8 mouse cellular contexts compared by ENCODE assay signal in the genomic region with DNA sequence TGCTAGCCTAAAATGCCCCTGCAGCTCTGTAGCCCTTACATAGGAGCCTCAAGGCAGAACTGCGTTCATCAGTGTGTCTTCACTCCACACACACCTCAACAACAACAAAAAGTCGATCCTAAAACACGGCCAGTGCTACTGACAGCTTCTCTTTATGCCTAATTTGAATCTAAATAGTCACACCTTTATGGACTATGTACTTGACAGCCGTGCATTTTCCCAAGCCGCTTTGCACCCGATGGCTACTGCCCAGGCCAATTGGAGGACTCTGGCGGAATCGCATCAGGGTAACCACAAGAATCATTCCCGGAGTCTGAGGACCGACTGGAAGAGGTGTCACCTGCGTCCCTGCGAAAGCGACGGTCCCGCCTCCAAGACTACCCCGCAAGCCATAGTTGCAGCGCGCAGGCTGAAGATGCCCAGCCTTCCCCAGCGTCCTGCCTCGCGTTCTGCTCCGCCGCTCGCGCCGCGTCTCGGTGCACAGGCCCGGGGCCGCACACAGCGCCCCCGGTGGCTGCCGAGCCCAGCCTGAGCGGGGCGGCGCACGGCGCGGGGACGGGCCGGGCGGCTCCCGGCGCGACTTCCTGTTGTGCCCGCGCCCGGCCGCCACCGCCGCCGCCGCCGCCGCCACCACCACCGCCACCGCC. TPM values are rescaled to one million over a fixed set of nuclear protein-coding genes. Genes with fewer than 3 reads are reported as not detected.
DNase-seq lines count a peak whose midpoint lies in the region; TF ChIP-seq lines count a peak whose summit lies in the region.

Gene Rnpepl1 (plus strand): TSS at position 545 of the 647 bp plus-strand sequence.

- H3K4me3 ChIP-seq in cortical plate, adult 2 months (ENCODE audit: insufficient read depth, low read length) = peak within 1 kb of the TSS; percentile 58
- peak within 1 kb of the TSS; percentile 95 for H3K4me3 ChIP-seq in megakaryocyte, embryonic 14.5 days (replicated peaks)

- peaks cover 3% of the 10 kb centered on the region for H3K27me3 ChIP-seq in megakaryocyte, embryonic 14.5 days (replicated peaks)

- H3K36me3 ChIP-seq in megakaryocyte, embryonic 14.5 days (replicated peaks; ENCODE audit: low read length) = peaks cover 29% of the 10 kb centered on the region

- peak within 1 kb of the TSS; percentile 91 for H3K27ac ChIP-seq in cortical plate, adult 2 months (ENCODE audit: insufficient read depth, low read length)

- intact Hi-C loops in gastrocnemius, postnatal 14 days (cut with DNase I; ENCODE audit: low total_unique reads) = no loop called here
- intact Hi-C loops in left cerebral cortex, postnatal 10 days (cut with DNase I) = no loop called here

- TF ChIP-seq POLR2A in cortical plate, adult 2 months (IDR thresholded peaks at IDR 0.05; ENCODE audit: extremely low read depth, insufficient read depth, low read length) = peak; percentile 74

- peaks cover 7% of the 10 kb centered on the region; the same call in 1 of the 2 replicates for H3K4me1 ChIP-seq in cortical plate, adult 2 months (ENCODE audit: control insufficient read depth, insufficient read depth, low read length)
- H3K4me1 ChIP-seq in megakaryocyte, embryonic 14.5 days = peaks cover 67% of the 10 kb centered on the region

- peak; percentile 85 to 92 for DNase-seq in adrenal gland, adult (ENCODE audit: inconsistent age in 2 of 2, low spot score in 1 of 2)
- DNase-seq in gastrocnemius, postnatal 14 days = peak; percentile 79
- DNase-seq in induced T-regulatory cell, adult 2 months (ENCODE audit: low read depth) = peak; percentile 85
- DNase-seq in left cerebral cortex, postnatal 10 days (ENCODE audit: extremely low spot score in 1 of 2, low spot score in 2 of 2) = peak; percentile 70 to 87
- peak; percentile 72 to 75 for DNase-seq in right cerebral cortex, adult 2 months (ENCODE audit: low spot score in 2 of 2)
- DNase-seq in urinary bladder, postnatal 4 days (ENCODE audit: low spot score in 2 of 2) = peak; percentile 68 to 72

- peaks cover 3% of the 10 kb centered on the region; the same call in 1 of the 2 replicates for H3K9me3 ChIP-seq in megakaryocyte, embryonic 14.5 days

- 0 out of 2 replicates have a peak, but pooled peaks have one; percentile 12 for TF ChIP-seq CTCF in cortical plate, adult 2 months (IDR thresholded peaks at IDR 0.05; ENCODE audit: extremely low read depth, insufficient read depth, low read length)

RNA-seq across cellular contexts. Expression of gene Rnpepl1, which starts in this region (rescaled TPM):
- 38.5 and 41.1 TPM in 2 replicates for polyA plus RNA-seq in cortical plate, adult 2 months (2012; rRNA removed)
- 10 to 100 TPM; 57.0 to 60.7 TPM for total RNA-seq in gastrocnemius, postnatal 14 days (2021)
- 10 to 100 TPM; 41.5 to 41.7 TPM for total RNA-seq in left cerebral cortex, postnatal 10 days (2021)
- polyA plus RNA-seq in megakaryocyte, embryonic 14.5 days (2012; ENCODE audit: insufficient read depth, low replicate concordance) = 94.2 and 172 TPM in 2 replicates

Comparison
In these comparisons a context has a peak if more than half of its experiments do, and no peak if none do; other contexts are left out.
1. Peak in every context shown above with its lines: DNase-seq, H3K4me3 ChIP-seq and H3K27ac ChIP-seq.